Mouse (Mus musculus): ENCODE data around the gene Ehhadh.

DNA sequence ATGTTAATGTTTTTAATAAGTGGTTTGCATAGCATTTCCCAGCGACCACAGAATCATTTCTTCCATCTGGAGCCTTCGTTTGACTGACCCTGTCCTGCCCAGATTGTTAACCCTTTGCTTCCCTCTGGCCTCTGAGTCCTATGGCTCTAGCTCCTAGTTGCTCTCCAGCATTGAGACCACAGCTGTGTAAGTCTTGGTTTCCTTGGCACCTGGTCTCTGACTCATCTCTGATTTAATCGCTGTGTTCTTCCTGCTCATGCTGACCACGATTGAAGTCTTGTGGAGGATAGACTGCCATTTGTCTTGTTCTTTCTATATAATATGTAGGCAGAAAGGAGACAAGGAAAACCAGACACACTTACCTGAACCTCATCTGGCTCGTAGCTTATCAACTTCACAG, 42.1 kb upstream of the Ehhadh start:
- TF ChIP-seq CTCF (IDR thresholded peaks at IDR 0.05; ENCODE audit: low read depth) (no peak), EP300 (IDR thresholded peaks at IDR 0.05; ENCODE audit: low read depth) (no peak)
